Mouse (Mus musculus) intestine, postnatal 0 days (tissue): ENCODE results near the gene Gfod2. TPM values are rescaled to one million over a fixed set of nuclear protein-coding genes. Genes with fewer than 3 reads are reported as not detected.
A peak's percentile ranks its signal among the peaks of the same experiment; 100 is the strongest.

ENCODE experiments used
- ATAC-seq: fragments of 200-750 bp; cut with Nextera tagmentation; 2 replicates; pipeline ENCODE4 v1.8.0; 2017; ENCODE audit warnings: mild to moderate bottlenecking, moderate TSS enrichment, moderate library complexity
- H3K27ac ChIP-seq: fragments of 300-500 bp; sonication (generic); 2 replicates; pipeline ENCODE4 v1.5.1; 2014; ENCODE audit warnings: mild to moderate bottlenecking, low read depth, low read length, moderate library complexity
- H3K27me3 ChIP-seq: fragments of 300-500 bp; sonication (generic); replicated peaks from 2 replicates; pipeline ENCODE4 v1.6.1; 2014; ENCODE audit warnings: low read length, mixed read lengths; ENCODE audit not compliant: control insufficient read depth, insufficient read depth
- H3K36me3 ChIP-seq: fragments of 300-500 bp; sonication (generic); 2 replicates; pipeline ENCODE4 v1.6.1; 2014; ENCODE audit warnings: mild to moderate bottlenecking, moderate library complexity; ENCODE audit not compliant: control insufficient read depth, insufficient read depth
- H3K4me1 ChIP-seq: fragments of 300-500 bp; sonication (generic); replicated peaks from 2 replicates; pipeline ENCODE4 v1.6.1; 2014; ENCODE audit warnings: antibody characterized with exemption, low read length, mixed read lengths; ENCODE audit not compliant: control insufficient read depth, insufficient read depth
- H3K4me2 ChIP-seq: fragments of 300-500 bp; sonication (generic); replicated peaks from 2 replicates; pipeline ENCODE4 v1.6.1; 2014; ENCODE audit warnings: low read depth, mild to moderate bottlenecking, moderate library complexity
- H3K4me3 ChIP-seq: fragments of 300-500 bp; sonication (generic); 2 replicates; pipeline ENCODE4 v1.5.1; 2014; ENCODE audit warnings: low read depth, low read length
- H3K9ac ChIP-seq: fragments of 300-500 bp; sonication (generic); 2 replicates; pipeline ENCODE4 v1.6.1; 2014; ENCODE audit warnings: mild to moderate bottlenecking, low read depth, low read length
- H3K9me3 ChIP-seq: fragments of 300-500 bp; sonication (generic); 2 replicates; pipeline ENCODE4 v1.6.1; 2016; ENCODE audit warnings: mixed run types; ENCODE audit not compliant: control insufficient read depth
- CTCF ChIP-seq: sonication (generic); IDR thresholded peaks from 2 replicates; pipeline ENCODE4 v1.5.1; 2016; ENCODE audit warnings: low read depth, mild to moderate bottlenecking, control low read depth, antibody characterized with exemption, moderate library complexity
- WGBS: fragments of 180-500 bp; shearing (Covaris S2); extraction: QIAGEN DNeasy Blood & Tissue Kit; methylation state at CpG from one replicate; pipeline ENCODE4 v1.1.7; 2014; 5-methylcytosine and 5-hydroxymethylcytosine counted together
- polyA plus RNA-seq: library from polyadenylated mRNA; unstranded; fragments of >200 nt; fragmentation: Nextera tagmentation; extraction: Ambion mirVana; gene quantifications from 2 replicates; pipeline ENCODE4 v1.2.1, GENCODE M21; 2015

Gene Gfod2
- 4.0 and 4.4 TPM in 2 replicates for polyA plus RNA-seq

DNA sequence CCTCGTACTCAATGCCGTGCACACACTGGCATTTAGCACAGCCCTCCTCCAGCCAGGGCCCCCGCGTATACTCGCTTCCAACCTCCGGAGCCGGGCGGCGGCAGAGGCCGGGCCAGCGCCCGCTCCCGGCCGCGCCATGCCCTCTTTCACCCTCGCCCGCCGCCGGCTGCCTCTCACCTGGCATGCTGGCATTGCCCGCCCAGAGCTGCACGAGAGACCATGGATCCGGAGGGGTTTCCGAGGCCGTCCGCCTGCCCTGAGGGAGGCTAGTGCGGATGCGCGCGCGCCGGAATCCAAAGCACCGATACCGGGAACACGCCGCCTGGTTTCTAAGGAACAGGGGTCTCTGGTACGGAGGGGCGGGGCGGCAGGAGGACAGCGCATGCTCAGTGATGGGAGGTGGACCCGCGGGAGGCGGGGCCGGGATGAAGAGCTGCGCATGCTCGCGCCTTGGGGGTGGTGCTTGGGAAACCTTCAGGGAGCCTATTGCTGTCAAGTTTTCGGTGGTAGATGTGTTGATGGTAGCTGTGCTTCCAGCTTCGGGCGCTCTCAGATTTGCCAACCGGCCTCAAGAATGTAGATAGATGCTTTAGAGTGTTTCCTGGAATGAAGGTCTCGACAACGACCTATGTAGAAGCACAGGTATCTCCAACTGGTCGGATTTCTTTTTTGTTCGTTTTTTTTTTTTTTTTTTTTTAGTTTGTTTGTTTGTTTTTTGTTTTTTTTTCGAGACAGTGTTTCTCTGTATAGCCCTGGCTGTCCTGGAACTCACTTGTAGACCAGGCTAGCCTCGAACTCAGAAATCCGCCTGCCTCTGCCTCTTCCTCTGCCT lies at the start of gene Gfod2:
Gfod2 (minus strand) TSS at position 388 of the 832 bp plus-strand sequence.
- Histone ChIP-seq H3K4me2 (peak within 1 kb of the TSS; percentile 90), H3K4me3 (peak within 1 kb of the TSS; percentile 66), H3K27ac (no peak within 1 kb of the TSS), H3K9ac (peak within 1 kb of the TSS; percentile 50), H3K27me3 (peaks cover 7% of the 10 kb centered on the region; the same call in 1 of the 2 replicates), H3K4me1 (no peaks in the 10 kb centered on the region), H3K36me3 (no peaks in the 10 kb centered on the region), H3K9me3 (no peaks in the 10 kb centered on the region)
- no peak for TF ChIP-seq CTCF
- 2% methylated on average over 57 of the region's 57 CpGs for WGBS
- peak; percentile 89 for ATAC-seq

DNA sequence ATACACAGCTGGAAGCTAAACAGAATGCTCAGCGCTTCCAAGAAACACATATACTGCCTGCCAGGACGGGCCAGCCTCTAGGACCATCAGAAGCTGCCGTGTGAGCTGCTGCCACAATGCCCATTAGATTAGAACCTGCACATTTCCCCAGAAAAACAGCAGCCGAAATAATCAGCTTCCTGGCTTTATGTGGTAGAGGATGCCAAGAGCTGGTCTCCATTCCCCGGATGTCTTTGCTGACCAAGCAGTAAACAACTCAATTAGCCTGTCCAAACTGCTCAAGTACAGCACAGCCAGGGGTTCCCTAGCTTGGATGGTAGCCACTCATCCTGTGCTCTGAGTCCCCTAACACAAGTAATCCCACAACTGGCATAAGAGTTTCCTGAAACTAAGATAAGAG lies 49.3 kb upstream of the Gfod2 start:
- TF ChIP-seq CTCF = no peak
- Histone ChIP-seq H3K4me2 (no peak overlapping the region), H3K9me3 (no peaks in the 10 kb centered on the region), H3K4me3 (no peak overlapping the region), H3K36me3 (no peaks in the 10 kb centered on the region; the same call in 1 of the 2 replicates), H3K9ac (no peak overlapping the region), H3K27me3 (no peaks in the 10 kb centered on the region), H3K4me1 (no peaks in the 10 kb centered on the region), H3K27ac (no peak overlapping the region)
- 79% methylated on average over 5 of the region's 5 CpGs for WGBS
- ATAC-seq = no peak

GRCm38 (mm10) chr8:105805964-105806363 lies 47.5 kb upstream of the Gfod2 start:
- H3K4me2 ChIP-seq = no peak overlapping the region
- no peak overlapping the region for H3K9ac ChIP-seq
- no peak for TF ChIP-seq CTCF
- H3K27ac ChIP-seq = no peak overlapping the region
- H3K36me3 ChIP-seq = no peaks in the 10 kb centered on the region
- whole genome bisulfite sequencing = 53% methylated on average over 1 of the region's 1 CpGs
- no peak overlapping the region for H3K4me3 ChIP-seq
- H3K9me3 ChIP-seq = no peaks in the 10 kb centered on the region
- ATAC-seq = no peak
- H3K4me1 ChIP-seq = no peaks in the 10 kb centered on the region
- H3K27me3 ChIP-seq = no peaks in the 10 kb centered on the region

DNA sequence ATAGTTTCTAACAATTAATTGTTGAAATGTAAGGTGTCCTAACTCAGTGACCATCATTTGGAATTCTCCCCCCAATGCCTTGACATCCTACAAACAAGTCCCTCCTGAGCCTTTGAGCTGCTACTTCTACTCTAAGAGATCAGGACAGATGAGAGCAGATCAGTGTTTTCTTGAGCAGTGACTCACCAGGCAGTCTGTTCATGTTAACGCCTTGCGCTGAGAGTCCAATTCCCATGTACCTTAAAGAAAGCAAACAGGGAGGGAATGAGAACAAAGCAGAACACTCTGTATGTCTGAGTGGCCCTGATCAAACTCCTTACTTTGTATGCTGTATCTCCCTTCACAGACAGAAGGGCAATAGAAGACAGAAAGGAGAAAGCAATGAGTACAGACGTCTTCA lies 46.9 kb upstream of the Gfod2 start:
- Histone ChIP-seq H3K27me3 (no peaks in the 10 kb centered on the region), H3K9me3 (no peaks in the 10 kb centered on the region), H3K4me2 (no peak overlapping the region), H3K4me3 (no peak overlapping the region), H3K9ac (no peak overlapping the region), H3K36me3 (no peaks in the 10 kb centered on the region), H3K4me1 (no peaks in the 10 kb centered on the region), H3K27ac (no peak overlapping the region)
- TF ChIP-seq CTCF = no peak
- no peak for ATAC-seq
- WGBS = 61% methylated on average over 3 of the region's 3 CpGs

DNA sequence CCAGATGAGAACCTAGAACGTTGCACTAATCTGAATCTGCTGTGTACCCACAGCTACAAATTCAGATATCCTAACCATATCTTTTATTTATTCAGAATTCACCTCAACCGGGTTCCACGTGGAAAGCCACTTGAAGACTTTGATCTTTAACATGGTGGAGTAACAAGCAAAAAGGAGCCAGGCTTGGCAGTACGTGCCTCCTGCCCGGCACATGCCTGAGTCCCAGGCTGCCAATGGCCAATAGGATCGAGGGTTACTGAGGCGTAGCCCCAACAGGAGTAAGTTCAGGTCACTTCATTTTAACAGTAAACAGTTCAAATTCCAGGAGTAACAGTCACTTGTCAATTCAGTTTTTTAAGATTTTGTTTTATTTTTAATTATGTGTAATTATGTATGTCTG lies 46.3 kb upstream of the Gfod2 start:
- Histone ChIP-seq H3K27me3 (no peaks in the 10 kb centered on the region), H3K9me3 (no peaks in the 10 kb centered on the region), H3K36me3 (no peaks in the 10 kb centered on the region), H3K27ac (no peak overlapping the region), H3K4me3 (no peak overlapping the region), H3K4me1 (no peaks in the 10 kb centered on the region), H3K9ac (no peak overlapping the region), H3K4me2 (no peak overlapping the region)
- 81% methylated on average over 7 of the region's 7 CpGs for WGBS
- TF ChIP-seq CTCF = no peak
- ATAC-seq = no peak

DNA sequence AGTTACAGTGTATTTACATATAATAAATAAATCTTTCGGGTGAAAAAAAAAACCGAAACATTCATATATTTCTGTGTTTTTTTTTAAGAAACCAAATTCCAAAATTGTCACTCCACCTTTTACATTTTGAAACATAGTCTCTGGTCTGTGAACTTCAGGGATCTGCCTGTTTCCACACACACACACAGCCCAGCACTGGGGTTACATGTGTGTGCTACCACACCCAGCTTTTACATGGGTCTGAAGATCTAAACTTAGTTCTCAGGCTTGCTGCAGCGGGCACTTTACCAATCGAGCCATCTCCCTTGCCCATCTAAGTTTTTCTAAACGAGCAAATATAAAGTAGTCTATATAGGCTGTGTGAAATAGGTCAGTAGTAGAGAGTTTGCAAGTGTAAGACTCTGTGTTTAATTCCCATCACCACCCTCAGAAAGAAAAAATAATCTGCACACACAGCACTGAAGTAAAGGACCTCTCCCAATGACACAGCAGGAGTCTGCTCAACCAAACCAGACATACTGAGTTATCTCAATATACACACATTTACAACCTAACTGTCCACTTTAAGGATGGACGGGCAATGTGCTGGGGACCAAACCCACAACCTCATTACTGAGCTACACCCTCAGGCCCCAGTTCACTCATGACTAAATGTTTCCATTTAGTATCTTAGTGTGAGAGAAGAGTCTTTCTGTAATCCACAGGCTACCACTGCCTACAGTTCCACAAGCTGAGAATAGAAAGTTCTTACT lies 42.9 kb upstream of the Gfod2 start:
- no peaks in the 10 kb centered on the region; the same call in 1 of the 2 replicates for H3K4me1 ChIP-seq
- no peaks in the 10 kb centered on the region for H3K36me3 ChIP-seq
- WGBS = 86% methylated on average over 6 of the region's 6 CpGs
- H3K9me3 ChIP-seq = no peaks in the 10 kb centered on the region
- TF ChIP-seq CTCF = no peak
- no peak overlapping the region for H3K9ac ChIP-seq
- no peak for ATAC-seq
- H3K4me3 ChIP-seq = no peak overlapping the region
- H3K27ac ChIP-seq = no peak overlapping the region
- no peak overlapping the region for H3K4me2 ChIP-seq
- no peaks in the 10 kb centered on the region for H3K27me3 ChIP-seq
